Mouse (Mus musculus): ENCODE data around the gene Lipa. TPM values are rescaled to one million over a fixed set of nuclear protein-coding genes. Genes with fewer than 3 reads are reported as not detected.

The Lipa gene
- polyA plus RNA-seq, 1 experiment from 2014 or later, result 24.9 TPM

DNA sequence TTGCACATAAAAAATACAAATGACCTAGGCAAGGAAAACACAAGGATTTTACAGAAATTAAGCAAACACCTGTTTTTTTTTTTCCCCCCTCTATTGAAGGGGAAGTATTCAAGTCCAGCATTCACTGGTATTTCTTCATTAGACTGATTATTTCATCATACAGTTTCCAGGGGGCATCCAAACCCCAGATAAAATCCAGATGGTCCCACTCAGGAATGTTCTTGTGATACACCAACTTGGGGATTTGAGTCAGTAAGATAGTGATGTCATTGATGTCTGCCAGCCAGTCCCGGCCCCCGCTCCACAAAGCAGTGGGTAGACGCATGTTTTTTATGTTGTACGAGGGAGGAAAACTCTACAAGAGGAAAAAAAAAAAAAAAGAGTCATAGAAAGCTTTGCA, 33.4 kb downstream of the Lipa start:
- Histone ChIP-seq H3K9ac (ENCODE audit: low read depth, low read length) (no peak overlapping the region), H3K4me2 (ENCODE audit: low read length) (no peak overlapping the region), H3K4me3 (ENCODE audit: low read depth, low read length) (no peak overlapping the region), H3K4me1 (ENCODE audit: control insufficient read depth, insufficient read depth, low read length) (no peaks in the 10 kb centered on the region), H3K36me3 (ENCODE audit: control insufficient read depth, insufficient read depth, low read length) (0 out of 2 replicates have a peak, but pooled peaks cover 2% of the 10 kb centered on the region), H3K9me3 (replicated peaks; ENCODE audit: control insufficient read depth, low read length, poor library complexity, severe bottlenecking) (no peaks in the 10 kb centered on the region), H3K27me3 (ENCODE audit: control insufficient read depth, insufficient read depth, low read depth, low read length) (no peaks in the 10 kb centered on the region), H3K27ac (ENCODE audit: low read length) (no peak overlapping the region)
- WGBS, result 93% methylated on average over 4 of the region's 4 CpGs
- no peak for ATAC-seq

DNA sequence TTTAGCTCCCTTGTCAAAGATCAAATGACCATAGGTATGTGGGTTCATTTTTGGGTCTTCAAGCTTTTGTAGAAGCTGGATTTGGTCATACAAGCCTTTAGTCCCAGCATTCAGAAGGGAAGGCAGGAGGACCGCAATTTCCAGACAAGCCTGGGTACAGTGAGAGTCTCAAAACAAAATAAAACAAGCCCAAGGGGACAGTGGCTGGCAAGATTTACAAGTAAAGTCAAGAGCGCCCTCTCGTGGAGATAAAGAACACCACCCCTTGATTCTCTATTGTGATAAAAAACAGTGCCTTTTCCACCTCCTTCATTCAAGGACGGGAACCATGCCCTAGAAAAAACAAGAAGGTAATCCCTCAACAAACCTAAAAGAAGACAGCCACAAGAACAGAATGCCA, 43.7 kb downstream of the Lipa start:
- Histone ChIP-seq H3K27ac (ENCODE audit: low read length) (no peak overlapping the region), H3K36me3 (ENCODE audit: control insufficient read depth, insufficient read depth, low read length) (no peaks in the 10 kb centered on the region), H3K4me1 (ENCODE audit: control insufficient read depth, insufficient read depth, low read length) (no peaks in the 10 kb centered on the region), H3K4me2 (ENCODE audit: low read length) (no peak overlapping the region), H3K27me3 (ENCODE audit: control insufficient read depth, insufficient read depth, low read depth, low read length) (no peaks in the 10 kb centered on the region), H3K4me3 (ENCODE audit: low read depth, low read length) (no peak overlapping the region), H3K9ac (ENCODE audit: low read depth, low read length) (no peak overlapping the region), H3K9me3 (replicated peaks; ENCODE audit: control insufficient read depth, low read length, poor library complexity, severe bottlenecking) (no peaks in the 10 kb centered on the region)
- WGBS, result 15% methylated on average over 4 of the region's 4 CpGs
- ATAC-seq, result no peak

DNA sequence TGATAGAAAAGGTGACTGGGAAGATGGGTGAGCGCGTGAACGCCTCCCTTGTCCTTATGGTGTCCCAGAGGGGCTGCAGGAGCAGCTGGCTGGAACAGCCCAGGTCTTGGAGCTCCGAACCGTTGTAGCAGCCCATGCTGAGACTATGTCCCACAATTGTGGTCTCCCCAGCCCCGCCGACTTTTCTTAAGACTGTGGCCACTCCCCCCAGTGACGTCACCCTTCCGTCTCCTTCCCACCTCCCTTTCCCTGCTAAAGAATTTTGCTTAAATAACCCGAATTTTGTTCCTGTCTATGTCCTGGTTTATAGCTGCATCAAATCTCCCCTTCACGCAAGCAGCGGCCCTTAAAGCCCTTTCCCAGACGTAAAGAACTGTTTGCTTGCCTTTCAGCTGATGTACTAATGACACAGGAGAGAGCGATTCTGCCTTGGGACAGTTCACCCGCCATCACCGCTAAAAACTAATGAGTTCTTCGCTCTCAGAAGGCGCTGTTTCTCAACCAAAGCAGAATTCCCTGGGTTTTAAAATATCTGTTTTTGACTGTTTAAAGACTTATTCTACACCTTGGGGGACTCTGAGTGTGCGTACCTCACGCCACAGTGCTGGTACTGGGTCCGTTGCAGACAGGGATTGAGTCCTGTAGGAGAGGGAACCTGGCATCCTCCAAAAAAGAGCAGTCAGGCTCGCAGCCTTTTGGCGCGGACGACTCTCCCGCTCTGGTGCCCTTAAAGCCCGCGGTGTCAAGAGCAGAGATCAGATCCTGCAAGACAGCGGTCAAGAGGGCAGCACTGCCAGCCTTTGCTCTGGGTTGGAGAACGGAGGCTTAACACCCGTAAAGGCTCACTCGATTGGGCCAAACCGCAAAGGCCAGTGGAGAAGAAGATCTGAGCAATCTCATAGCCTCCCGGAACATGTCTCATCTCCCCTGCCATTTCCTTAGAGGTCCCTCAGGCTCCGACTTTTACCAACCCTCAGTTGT, 52.0 kb downstream of the Lipa start, which contains the start of gene Ch25h:
TSS of gene Ch25h (minus strand) at position 174 of the 981 bp plus-strand sequence.
- Histone ChIP-seq H3K4me3 (ENCODE audit: low read depth, low read length) (peak within 1 kb of the TSS; percentile 49), H3K4me2 (ENCODE audit: low read length) (peak within 1 kb of the TSS; percentile 83), H3K9me3 (replicated peaks; ENCODE audit: control insufficient read depth, low read length, poor library complexity, severe bottlenecking) (no peaks in the 10 kb centered on the region), H3K36me3 (ENCODE audit: control insufficient read depth, insufficient read depth, low read length) (no peaks in the 10 kb centered on the region), H3K27me3 (ENCODE audit: control insufficient read depth, insufficient read depth, low read depth, low read length) (peaks cover 2% of the 10 kb centered on the region; the same call in 1 of the 2 replicates), H3K4me1 (ENCODE audit: control insufficient read depth, insufficient read depth, low read length) (peaks cover 9% of the 10 kb centered on the region; the same call in 1 of the 2 replicates), H3K27ac (ENCODE audit: low read length) (no peak within 1 kb of the TSS), H3K9ac (ENCODE audit: low read depth, low read length) (peak within 1 kb of the TSS; percentile 59)
- 2% methylated on average over 35 of the region's 35 CpGs for WGBS
- ATAC-seq, result peak; percentile 90

GRCm38 (mm10) chr19:34474228-34474990, 52.9 kb downstream of the Lipa start:
- Histone ChIP-seq H3K9me3 (replicated peaks; ENCODE audit: control insufficient read depth, low read length, poor library complexity, severe bottlenecking) (no peaks in the 10 kb centered on the region), H3K27me3 (ENCODE audit: control insufficient read depth, insufficient read depth, low read depth, low read length) (peaks cover 2% of the 10 kb centered on the region; the same call in 1 of the 2 replicates), H3K36me3 (ENCODE audit: control insufficient read depth, insufficient read depth, low read length) (no peaks in the 10 kb centered on the region), H3K4me3 (ENCODE audit: low read depth, low read length) (peak overlapping the region; percentile 49), H3K4me2 (ENCODE audit: low read length) (peak overlapping the region; percentile 83), H3K4me1 (ENCODE audit: control insufficient read depth, insufficient read depth, low read length) (peaks cover 9% of the 10 kb centered on the region; the same call in 1 of the 2 replicates), H3K9ac (ENCODE audit: low read depth, low read length) (peak overlapping the region; percentile 59), H3K27ac (ENCODE audit: low read length) (no peak overlapping the region)
- 4% methylated on average over 49 of the region's 49 CpGs for WGBS
- peak; percentile 84 for ATAC-seq

DNA sequence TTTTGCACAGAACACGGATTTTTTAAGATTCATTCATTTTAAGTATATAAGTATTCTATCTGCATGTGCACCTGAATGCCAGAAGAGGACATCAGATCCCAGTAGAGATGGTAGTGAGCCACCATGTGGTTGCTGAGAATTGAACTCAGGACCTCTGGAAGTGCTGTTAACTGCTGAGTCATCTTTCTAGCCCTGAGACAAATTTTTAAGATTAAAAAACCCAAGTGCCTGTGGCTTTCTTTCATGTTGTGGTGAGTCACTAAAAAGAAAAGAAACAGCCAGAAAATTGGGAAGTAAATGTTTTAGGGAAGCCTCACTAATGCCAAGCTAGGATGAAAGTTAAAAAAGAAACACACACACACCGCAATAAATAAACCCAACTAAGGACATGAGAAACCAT, 55.6 kb downstream of the Lipa start:
- Histone ChIP-seq H3K9ac (ENCODE audit: low read depth, low read length) (no peak overlapping the region), H3K4me1 (ENCODE audit: control insufficient read depth, insufficient read depth, low read length) (peaks cover 9% of the 10 kb centered on the region; the same call in 1 of the 2 replicates), H3K4me3 (ENCODE audit: low read depth, low read length) (no peak overlapping the region), H3K27ac (ENCODE audit: low read length) (no peak overlapping the region), H3K4me2 (ENCODE audit: low read length) (no peak overlapping the region), H3K9me3 (replicated peaks; ENCODE audit: control insufficient read depth, low read length, poor library complexity, severe bottlenecking) (no peaks in the 10 kb centered on the region), H3K27me3 (ENCODE audit: control insufficient read depth, insufficient read depth, low read depth, low read length) (peaks cover 2% of the 10 kb centered on the region; the same call in 1 of the 2 replicates), H3K36me3 (ENCODE audit: control insufficient read depth, insufficient read depth, low read length) (no peaks in the 10 kb centered on the region)
- 83% methylated on average over 2 of the region's 2 CpGs for WGBS
- ATAC-seq, result no peak

GRCm38 (mm10) chr19:34468794-34469193, 58.5 kb downstream of the Lipa start:
- Histone ChIP-seq H3K27me3 (ENCODE audit: control insufficient read depth, insufficient read depth, low read depth, low read length) (no peaks in the 10 kb centered on the region; the same call in 1 of the 2 replicates), H3K9me3 (replicated peaks; ENCODE audit: control insufficient read depth, low read length, poor library complexity, severe bottlenecking) (no peaks in the 10 kb centered on the region), H3K9ac (ENCODE audit: low read depth, low read length) (no peak overlapping the region), H3K4me2 (ENCODE audit: low read length) (no peak overlapping the region), H3K27ac (ENCODE audit: low read length) (no peak overlapping the region), H3K4me1 (ENCODE audit: control insufficient read depth, insufficient read depth, low read length) (no peaks in the 10 kb centered on the region), H3K36me3 (ENCODE audit: control insufficient read depth, insufficient read depth, low read length) (no peaks in the 10 kb centered on the region), H3K4me3 (ENCODE audit: low read depth, low read length) (no peak overlapping the region)
- no peak for ATAC-seq
- WGBS, result 61% methylated on average over 3 of the region's 3 CpGs

- Histone ChIP-seq H3K27me3 (ENCODE audit: control insufficient read depth, insufficient read depth, low read depth, low read length) (no peaks in the 10 kb centered on the region; the same call in 1 of the 2 replicates), H3K9ac (ENCODE audit: low read depth, low read length) (no peak overlapping the region), H3K27ac (ENCODE audit: low read length) (no peak overlapping the region), H3K4me1 (ENCODE audit: control insufficient read depth, insufficient read depth, low read length) (no peaks in the 10 kb centered on the region), H3K4me2 (ENCODE audit: low read length) (no peak overlapping the region), H3K36me3 (ENCODE audit: control insufficient read depth, insufficient read depth, low read length) (no peaks in the 10 kb centered on the region), H3K4me3 (ENCODE audit: low read depth, low read length) (no peak overlapping the region), H3K9me3 (replicated peaks; ENCODE audit: control insufficient read depth, low read length, poor library complexity, severe bottlenecking) (no peaks in the 10 kb centered on the region)
- ATAC-seq, result no peak
- WGBS, result 50% methylated on average over 6 of the region's 6 CpGs
These were observed 59.1 kb downstream of the Lipa start for GRCm38 (mm10) chr19:34468216-34468615.

- no peaks in the 10 kb centered on the region for H3K36me3 ChIP-seq (ENCODE audit: control insufficient read depth, insufficient read depth, low read length)
- no peak overlapping the region for H3K27ac ChIP-seq (ENCODE audit: low read length)
- ATAC-seq, result no peak
- no peak overlapping the region for H3K4me3 ChIP-seq (ENCODE audit: low read depth, low read length)
- H3K9me3 ChIP-seq (replicated peaks; ENCODE audit: control insufficient read depth, low read length, poor library complexity, severe bottlenecking), result no peaks in the 10 kb centered on the region
- H3K27me3 ChIP-seq (ENCODE audit: control insufficient read depth, insufficient read depth, low read depth, low read length), result no peaks in the 10 kb centered on the region
- no peak overlapping the region for H3K4me2 ChIP-seq (ENCODE audit: low read length)
- 80% methylated on average over 3 of the region's 3 CpGs for WGBS
- H3K4me1 ChIP-seq (ENCODE audit: control insufficient read depth, insufficient read depth, low read length), result no peaks in the 10 kb centered on the region
- no peak overlapping the region for H3K9ac ChIP-seq (ENCODE audit: low read depth, low read length)
These were observed 62.8 kb downstream of the Lipa start for GRCm38 (mm10) chr19:34464453-34464852.

All from midbrain, embryonic 16.5 days (tissue).